Mouse (Mus musculus) retina, postnatal 1 day (tissue): ENCODE results near the gene Gng5.

ENCODE experiments used
- DNase-seq: peaks from one replicate; pipeline ENCODE4 v3.0.0-alpha.2; 2012

Gng5 gene

GRCm38 (mm10) chr3:146543632-146544031 lies 44.0 kb downstream of the Gng5 start:
- no peak for DNase-seq

- DNase-seq: no peak
Observed at GRCm38 (mm10) chr3:146554816-146555215, 55.2 kb downstream of the Gng5 start.
